Mouse (Mus musculus) heart, postnatal 0 days (tissue): ENCODE data around the gene Myo6.

Experiments used
- CTCF ChIP-seq: IDR thresholded peaks from 2 replicates; pipeline ENCODE4 v1.5.1; 2016; ENCODE audit warnings: antibody characterized with exemption, control low read depth, low read depth
- EP300 ChIP-seq: IDR thresholded peaks from 2 replicates; pipeline ENCODE4 v1.6.1; 2016; ENCODE audit warnings: antibody characterized with exemption, low read depth

DNA sequence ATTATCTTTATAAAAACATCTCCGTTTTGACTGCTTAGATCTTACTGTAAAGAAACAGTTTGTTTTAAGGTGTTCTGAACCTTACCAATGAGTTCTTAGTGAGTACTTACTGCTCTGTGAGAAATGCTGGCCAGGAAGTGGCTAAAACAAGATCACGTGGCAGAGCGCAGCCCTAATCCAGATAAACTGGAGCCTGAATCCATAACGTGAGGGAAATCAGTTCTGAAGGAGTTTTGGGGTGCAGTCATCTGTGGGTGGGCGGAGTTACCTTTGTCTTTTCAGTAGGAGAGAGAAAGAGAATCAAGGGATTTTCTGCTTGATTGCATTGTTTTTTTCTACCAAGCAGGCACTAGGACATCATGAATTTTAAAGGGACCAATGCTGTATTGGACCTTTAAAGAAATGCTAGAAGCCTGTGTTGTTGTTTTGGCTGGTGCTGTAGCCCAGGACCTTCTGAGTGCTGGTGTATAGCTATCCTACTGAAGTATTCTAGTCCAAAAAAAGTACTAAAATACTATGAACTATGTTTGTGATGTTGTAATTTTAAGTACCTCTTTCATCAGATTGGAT, 23.6 kb downstream of the Myo6 start:
- TF ChIP-seq CTCF (no peak), EP300 (no peak)
